Mouse (Mus musculus) natural killer cell, adult 2 months (primary cell): ENCODE measurements around the gene Tbc1d4.
A peak's percentile ranks its signal among the peaks of the same experiment; 100 is the strongest.

Source experiments
- DNase-seq, 2 experiments: peaks; one replicate each; pipeline ENCODE4 v3.0.0; 2022; ENCODE audit warnings: low spot score in 2 of 2

Tbc1d4 gene

GRCm38 (mm10) chr14:101532090-101532695 is 76.8 kb downstream of the Tbc1d4 start:
- DNase-seq = no peak

DNA sequence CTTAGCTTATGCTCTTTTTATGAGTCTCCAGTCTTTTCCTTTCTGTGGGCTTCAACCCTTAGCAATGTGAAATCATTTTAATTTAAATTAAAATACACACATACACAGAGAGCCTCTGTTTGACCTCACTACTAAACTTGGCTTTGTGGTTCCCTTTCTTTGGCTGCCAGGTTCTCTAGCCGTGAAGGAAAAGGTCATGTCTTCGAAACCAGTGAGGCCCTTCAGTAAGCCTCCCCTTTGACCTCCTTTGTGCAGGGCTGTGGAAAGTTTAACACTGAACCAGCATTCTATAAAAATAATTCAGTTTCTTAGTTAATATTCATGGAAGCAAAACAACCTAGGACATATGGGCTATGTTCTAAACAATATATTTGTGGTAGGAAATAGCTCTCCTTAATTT is 78.5 kb downstream of the Tbc1d4 start:
- no peak for DNase-seq

- no peak for DNase-seq
These were observed 79.8 kb downstream of the Tbc1d4 start for GRCm38 (mm10) chr14:101529194-101529593.

DNA sequence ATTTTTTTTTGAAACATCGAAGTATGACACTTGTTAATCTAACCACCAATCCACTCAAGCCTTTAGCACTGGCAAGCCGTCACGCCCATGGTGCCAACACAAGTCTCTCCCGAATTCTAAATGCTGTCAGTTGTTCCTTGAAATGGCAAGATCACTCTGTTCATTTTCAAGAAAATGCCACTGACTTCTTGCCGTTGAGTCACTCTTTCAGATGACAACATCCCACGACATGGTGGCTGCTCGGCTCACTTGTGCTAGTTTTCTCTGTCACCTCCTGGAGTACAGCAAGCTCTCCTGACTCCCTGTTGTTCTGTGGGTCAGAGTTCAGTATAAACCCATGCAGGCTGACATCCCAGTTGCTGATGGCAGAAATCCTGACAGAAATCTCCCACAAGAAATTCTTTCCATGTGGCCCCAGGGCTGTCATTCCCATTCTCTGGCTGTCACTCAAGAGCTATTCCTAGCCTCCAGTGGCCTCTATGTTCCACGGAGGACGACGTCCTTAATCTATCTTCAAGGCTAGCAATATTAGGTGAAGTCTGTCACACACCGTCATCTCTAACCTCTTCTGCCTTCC is 81.5 kb downstream of the Tbc1d4 start:
- DNase-seq = no peak

GRCm38 (mm10) chr14:101526478-101526877 is 82.5 kb downstream of the Tbc1d4 start:
- no peak for DNase-seq

GRCm38 (mm10) chr14:101519964-101520363 is 89.0 kb downstream of the Tbc1d4 start:
- DNase-seq = no peak

DNA sequence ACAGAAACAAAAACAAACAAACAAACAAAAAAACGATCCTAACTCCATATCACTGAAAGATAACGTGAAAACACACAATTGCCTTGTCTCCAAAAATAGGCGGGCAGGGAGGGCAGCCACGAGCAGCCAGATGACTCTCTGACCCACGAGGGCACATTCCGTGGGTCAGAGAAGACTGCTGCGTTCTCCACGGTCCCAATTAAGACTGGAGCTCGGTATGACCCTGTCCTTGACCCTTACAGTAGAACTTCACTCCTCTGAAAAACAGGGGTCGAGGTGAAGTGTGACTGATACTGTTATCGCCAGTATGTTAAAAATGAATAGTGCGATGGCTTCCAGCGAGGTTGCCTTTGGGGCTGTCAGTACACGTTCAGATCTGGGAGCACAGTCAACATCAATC is 90.7 kb downstream of the Tbc1d4 start:
- DNase-seq = no peak

DNA sequence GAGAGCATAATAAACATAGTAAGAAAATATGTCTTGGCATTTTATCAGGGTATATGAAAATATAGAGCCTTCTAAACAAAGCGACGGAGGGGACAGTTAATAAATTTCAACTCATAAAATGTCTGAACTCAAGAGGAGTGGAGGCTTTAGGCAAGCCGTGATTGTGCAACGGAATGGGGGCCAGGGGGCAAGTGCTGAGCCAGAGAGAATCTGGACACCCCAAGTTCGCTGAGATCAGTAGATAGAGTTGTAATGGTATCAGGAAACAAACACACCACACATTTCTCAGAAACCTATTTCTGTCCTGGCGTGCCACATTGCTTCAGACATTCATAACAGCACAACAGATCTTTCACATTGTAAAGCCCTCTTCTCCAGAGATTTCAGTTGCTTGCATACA is 91.2 kb downstream of the Tbc1d4 start:
- DNase-seq = no peak

DNA sequence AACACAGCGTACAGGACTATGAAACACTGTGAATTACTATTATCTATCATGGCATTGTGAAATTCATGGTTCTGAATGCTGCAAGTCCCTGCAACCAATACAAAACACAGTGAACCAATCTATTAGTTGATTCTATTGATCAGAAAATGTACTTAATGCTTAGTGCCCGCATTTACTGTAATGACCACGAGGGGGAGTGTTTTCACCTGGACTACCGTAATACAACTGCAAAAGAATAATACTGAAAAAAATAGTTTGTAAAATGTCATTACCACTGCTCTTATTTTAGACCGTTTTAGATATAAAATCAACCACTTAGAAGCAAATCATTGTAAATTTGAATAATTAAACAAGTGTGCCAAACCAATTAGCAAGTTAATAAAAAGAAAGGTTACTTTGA is 91.7 kb downstream of the Tbc1d4 start:
- DNase-seq = peak in 1 of 2 experiments; percentile 17

DNA sequence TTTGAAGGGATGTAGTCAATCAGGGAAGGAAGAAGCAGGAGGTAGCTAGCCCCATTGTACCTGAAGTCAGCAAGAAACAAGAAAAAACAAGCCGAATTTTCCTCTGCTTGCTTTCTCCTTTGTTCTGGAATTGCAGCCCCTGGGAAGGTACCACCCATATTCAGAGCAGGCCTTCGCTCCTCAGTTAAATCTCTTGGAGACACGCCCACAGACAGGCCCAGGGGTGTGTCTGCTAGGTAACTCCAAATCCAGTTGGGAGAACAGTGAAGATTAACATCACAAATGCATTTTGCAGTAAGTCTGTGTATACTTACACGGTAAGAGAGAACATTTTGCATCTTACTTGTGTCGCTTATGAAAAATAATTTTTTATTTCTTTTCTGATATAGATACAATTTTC is 92.1 kb downstream of the Tbc1d4 start:
- no peak for DNase-seq

DNA sequence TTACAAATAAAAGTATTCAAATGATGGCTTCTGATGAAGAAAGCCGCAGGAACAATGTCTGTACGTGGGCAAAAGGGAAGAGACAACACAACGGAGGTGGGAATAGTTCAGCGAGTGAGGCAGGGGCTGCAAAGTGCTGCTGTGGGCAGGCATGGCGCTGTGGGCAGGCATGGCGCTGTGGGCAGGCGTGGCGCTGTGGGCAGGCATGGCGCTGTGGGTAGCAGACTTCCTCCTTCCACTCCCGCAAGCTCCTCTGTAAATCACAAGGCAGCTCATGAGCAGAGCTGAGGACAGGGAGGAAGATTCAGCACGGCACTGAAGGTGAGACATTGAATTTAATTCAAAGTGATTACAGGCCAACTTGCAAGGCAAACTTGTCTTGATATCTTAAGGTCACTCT is 93.0 kb downstream of the Tbc1d4 start:
- no peak for DNase-seq

GRCm38 (mm10) chr14:101515271-101515670 is 93.7 kb downstream of the Tbc1d4 start:
- no peak for DNase-seq

DNA sequence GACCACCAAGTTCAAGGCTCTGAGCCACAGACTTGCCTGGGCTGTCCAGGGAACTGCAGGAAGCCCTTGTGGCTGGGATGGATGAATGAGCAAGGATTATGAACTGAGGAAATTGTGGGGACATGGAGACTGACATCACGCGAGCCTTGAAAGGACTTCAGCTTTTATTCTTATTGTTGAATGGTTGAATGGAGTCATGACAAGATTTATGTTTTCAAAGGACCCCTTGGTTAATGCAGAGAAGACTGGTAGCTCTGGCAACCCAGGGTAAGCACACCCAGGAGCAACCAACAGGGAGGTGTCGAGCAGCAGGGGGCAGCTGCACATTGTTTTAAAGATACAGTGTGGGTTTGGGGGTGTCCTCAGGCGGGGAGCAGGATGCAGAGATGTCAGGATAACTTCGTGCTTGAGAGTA is 94.4 kb downstream of the Tbc1d4 start:
- DNase-seq = no peak

GRCm38 (mm10) chr14:101513163-101513562 is 95.8 kb downstream of the Tbc1d4 start:
- DNase-seq = no peak

- DNase-seq = no peak
These were observed 97.6 kb downstream of the Tbc1d4 start for GRCm38 (mm10) chr14:101511410-101511809.

DNA sequence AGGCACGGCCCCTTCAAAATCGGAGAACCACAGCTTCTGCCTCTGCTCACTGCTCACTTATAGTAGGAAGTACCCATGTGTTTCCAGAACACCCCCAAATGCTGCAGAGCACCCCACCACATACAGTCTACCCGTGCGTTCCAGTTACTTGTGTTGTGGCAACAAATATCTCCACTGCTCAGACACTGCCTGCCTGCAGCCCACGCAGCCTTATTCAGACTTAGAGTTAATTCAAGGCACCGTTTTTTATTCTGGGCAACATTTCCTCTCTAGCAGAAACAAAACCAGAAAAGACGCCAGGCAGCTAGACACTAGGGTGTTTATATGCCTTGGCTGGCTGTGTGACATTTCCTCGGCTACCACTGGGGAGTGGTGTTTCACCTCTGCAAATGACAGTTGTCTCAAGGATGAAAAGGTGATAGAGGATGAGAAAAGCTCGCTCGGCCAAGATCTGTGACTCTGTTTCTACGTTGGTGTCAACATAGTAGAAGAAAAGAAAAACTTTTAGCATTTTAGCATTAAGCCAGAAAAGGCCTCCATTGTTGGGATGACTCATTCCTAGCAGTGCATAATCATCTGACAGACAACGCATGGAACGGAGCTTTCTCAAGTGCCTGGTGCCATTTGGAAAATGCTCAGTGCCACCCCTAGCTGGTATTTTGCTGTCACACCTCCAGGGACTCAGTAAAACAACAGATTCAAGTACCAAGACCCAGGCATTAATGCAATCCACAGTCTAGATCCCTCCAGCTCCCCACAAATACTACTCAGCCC is 98.3 kb downstream of the Tbc1d4 start:
- DNase-seq = no peak

GRCm38 (mm10) chr14:101509759-101510158 is 99.2 kb downstream of the Tbc1d4 start:
- DNase-seq = no peak

DNA sequence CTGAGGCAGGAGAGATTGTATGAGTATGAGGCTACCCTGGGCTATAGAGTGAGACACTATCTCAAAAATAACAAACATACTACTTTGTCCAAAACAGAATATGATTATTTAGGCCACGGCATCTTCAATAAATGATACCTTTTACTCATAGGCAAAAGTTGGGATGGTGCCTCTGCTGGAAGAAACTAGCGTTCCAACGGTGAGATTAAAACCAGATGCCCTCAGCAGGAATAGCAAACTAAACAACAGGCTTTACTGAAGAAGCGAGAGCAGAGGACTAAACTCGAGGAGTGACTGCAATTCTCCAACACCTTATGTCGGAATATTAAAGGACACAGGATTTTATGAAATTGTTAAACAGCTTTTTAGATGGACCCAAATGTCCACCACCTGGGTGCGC is 101.0 kb downstream of the Tbc1d4 start:
- DNase-seq = no peak

- no peak for DNase-seq
These were observed 101.8 kb downstream of the Tbc1d4 start for GRCm38 (mm10) chr14:101507146-101507545.

DNA sequence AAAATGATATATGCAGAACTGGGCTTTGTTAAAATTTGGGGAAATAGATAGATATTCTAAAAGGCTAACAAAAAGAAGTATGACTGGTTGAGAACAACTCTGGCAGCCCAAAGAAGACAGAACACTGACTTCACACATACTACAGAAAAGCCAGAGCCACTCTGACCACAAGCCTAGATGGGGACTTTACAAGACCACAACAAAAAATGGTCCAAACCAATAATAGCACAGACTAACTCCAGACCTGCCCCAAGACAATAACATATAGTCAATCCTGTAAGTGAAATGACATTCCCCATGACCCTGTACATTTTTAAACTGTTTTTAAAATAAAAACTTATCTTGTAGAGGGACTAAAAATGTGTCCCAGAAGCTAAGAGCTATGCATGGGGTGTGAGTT is 103.2 kb downstream of the Tbc1d4 start:
- no peak for DNase-seq

- peak in 1 of 2 experiments; percentile 6 for DNase-seq
These were observed 104.4 kb downstream of the Tbc1d4 start for GRCm38 (mm10) chr14:101504473-101505200.

GRCm38 (mm10) chr14:101503168-101503961 is 105.6 kb downstream of the Tbc1d4 start:
- no peak for DNase-seq
